Mouse (Mus musculus) mesoderm, embryonic 11.5 days (tissue): ENCODE results near the gene Tcstv3.
"Not testable (repeated sequence)": the region's sequence is repeated elsewhere in the genome, so short reads cannot be mapped to it uniquely, and the experiment has no call there.

Source experiments
- DNase-seq: peaks from one replicate; pipeline ENCODE4 v3.0.0-alpha.2; 2012; ENCODE audit warnings: low read depth, low spot score

Gene Tcstv3

DNA sequence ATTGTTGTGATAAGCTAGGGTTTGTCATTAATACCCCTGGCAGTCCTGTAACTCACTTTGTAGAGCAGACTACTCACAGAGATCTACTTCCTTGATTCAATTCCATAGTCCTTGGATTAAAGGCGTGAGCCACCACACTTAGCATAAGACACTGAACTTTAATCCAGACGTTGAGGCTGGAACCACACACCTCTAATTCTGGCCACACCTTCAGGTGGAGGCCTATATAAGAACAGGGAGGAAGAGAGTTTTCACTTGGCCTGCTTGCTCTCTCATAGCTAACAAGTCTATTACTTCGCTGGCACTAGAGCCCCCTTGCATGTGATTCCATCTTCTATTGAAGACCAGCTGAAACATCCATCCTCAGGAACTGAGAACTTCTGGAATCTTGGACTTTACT lies at the start of gene Tcstv3:
TSS of gene Tcstv3 (plus strand) at position 301 of the 400 bp plus-strand sequence.
- DNase-seq = not testable (repeated sequence)

DNA sequence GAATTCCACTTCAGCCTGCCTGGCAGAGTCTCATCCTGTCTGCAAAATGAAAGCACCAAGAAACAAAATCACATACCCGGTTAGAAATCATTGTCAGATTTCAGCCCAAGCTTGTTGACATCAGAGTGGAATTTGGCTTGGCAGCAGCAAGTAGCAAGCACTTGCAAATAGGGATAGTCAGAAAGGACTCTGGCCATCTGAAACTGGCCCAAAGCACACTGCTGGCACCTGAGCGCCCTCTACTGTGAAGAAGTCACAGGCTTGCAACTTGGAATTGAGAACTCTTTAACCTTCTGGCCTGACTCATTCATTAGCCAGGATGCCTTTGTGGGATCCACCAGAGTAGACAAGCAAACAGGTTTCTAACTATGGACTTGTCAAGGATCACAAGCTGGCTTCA lies 38.8 kb upstream of the Tcstv3 start:
- DNase-seq = not testable (repeated sequence)

DNA sequence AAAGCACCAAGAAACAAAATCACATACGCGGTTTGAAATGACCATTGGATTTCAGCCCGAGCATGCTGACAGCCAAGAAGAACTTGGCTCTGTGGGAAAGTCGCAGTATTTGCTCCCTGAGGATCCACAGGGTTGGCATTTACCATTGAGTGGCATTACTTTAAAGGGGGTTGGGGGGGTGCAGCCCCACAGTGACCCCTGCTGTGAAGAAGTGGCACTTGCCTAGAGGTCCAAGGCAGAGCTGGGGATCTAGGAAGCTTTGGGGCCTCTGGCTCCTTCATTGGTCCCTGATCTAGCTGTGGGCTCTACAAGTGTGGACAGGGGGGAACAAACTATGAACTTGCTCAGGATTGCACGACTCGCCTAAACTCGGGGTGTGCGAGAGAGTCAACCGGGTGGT lies 37.9 kb upstream of the Tcstv3 start:
- DNase-seq = no peak

DNA sequence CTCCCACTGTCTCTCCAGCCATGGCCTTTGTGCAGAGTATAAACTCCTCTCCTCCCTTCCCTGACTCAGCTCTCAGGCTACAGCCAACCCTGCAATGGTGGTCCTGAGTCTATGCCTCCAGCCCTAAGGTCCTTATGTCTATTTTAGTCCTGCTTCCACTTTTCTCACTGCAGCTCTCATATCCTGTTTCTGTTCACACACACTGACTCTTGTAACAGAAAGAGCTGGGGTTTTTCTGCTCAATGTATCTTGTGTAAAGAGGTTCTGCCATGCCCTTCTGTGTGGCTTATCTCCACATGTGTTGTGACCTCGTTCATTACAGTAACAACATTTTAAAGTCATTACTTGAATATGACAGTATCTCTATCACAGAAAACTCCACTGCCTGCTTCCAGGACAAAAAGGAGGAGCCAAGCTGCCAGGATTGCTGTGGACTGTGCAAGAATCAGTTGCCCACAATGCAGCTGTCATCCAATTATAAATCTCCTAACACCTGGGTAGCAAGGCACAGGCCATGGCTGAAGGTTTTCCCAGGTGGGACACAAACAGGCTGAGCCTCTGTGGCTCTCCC lies 17.3 kb upstream of the Tcstv3 start:
- no peak for DNase-seq

DNA sequence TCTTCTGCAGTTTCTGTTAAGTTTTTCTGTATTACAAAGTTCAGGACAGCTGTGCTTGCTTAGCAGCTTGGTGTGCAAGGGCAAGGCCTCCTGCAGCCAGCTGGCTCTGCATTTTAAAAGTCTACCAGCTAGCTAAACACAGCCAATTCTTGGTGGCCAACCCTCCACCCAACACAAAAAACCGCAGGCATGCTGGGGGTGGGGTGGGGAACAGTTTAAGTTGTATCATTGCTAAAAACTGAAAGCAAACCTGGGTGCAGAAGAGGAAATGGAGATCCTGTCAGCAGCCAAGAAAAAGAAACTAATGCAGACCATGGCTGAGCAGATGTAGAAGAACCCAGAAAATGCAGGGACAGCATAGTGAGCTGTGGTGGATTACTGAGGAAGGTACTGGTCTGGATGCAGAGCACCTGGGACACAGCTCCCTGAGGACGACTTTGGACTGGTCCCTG lies 16.7 kb upstream of the Tcstv3 start, which contains the start of gene BC147527:
TSS of gene BC147527 (plus strand) at position 402 of the 452 bp plus-strand sequence.
- no peak for DNase-seq

DNA sequence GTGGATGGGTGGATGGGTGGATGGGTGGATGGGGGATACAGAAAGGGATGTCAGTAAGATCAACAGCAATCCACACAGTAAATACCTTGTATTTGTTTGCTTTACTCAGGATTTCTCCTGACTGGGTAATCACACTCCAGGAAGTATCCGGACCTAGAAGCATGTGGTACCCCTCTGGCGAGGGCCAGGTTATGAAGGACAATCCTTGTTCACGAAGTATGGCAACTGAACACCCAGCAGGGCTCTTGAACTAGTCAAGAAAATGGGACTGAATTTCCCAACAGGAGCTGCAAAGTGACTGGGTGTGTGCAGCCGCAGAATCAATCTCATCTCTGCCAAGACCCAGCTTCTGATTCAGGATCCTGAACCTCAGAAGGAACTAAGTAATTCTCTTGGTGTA lies 15.8 kb upstream of the Tcstv3 start:
- no peak for DNase-seq

DNA sequence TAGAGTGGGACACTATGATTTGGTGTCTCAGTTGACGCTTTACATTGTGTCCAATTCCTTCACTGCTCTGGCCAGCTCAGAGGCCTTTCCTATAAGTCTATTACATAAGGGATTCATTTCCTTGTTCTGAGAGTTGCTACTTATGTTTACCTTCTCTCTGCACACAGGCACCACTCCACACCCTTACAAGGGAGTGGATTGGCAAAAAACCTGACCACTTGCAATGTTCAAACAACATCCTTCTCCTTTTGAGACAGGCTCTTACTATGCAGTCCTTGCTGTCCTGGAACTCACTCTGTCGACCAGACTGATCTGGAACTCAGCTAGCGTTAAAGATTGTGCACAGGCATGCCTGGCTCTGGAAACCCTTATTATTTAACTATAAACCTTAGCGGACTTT lies 5.9 kb upstream of the Tcstv3 start:
- no peak for DNase-seq

DNA sequence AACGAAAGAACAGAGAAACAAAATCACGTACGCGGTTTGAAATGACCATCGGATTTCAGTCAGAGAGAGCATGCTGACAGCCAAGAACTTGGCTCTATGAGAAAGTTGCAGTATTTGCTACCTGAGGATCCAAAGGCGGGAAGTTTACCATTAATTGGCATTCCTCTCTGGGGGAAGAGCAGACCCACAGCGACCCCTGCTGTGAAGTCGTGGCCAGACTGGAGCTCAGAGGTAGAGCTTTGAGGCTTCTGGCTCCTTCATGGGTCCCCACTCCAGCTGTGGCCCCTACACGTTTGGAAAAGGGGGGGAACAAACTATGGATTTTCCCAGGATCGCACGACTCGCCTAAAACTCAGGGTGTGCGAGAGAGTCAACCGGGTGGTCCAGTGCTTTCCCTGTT lies 3.1 kb upstream of the Tcstv3 start:
- peak; percentile 6 for DNase-seq

DNA sequence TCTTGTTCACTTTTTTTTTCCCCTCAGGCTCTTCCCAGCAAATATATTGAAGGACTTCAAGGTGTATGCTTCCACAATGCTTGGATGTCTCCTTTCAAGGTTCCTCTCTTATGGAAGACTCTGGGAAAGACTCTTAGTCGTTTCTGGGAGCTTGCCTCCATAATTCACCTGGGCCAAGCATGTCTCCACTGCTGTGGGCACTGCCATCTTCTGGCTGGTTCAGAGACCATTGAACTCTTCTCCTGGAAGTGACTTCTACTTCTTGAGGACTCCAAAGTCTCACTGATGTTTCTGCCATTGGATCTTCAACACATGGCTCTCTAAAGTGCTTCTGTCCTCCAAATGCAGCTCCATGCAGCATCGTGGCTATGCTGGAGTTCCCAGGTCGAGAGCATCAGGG lies 3.5 kb downstream of the Tcstv3 start:
- DNase-seq = peak; percentile 1

DNA sequence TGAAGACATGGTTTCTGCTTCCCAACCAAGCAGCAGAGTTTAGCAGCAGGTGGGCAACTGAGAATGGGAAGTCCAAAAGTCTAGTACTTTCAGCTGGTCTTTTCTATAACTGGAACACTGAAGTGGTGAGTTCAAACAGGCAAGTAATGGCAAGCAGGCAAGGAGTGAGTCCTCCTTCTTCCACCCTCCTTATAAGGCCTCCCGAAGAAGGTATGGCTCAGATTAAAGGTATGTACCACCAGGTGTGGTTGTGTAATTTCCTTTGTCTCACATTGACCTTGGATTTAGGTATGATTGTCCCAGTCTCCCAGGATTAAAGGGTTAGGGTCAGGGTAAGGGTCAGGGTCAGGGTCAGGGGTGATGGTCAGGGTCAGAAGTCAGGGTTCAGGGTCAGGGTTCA lies 4.0 kb downstream of the Tcstv3 start:
- peak; percentile 28 for DNase-seq
